Mouse (Mus musculus): ENCODE data around the gene Anp32b.

Anp32b gene

GRCm38 (mm10) chr4:46450519-46451131 lies at the start of gene Anp32b:
TSS of gene Anp32b (plus strand) at chr4:46450902.
- in situ Hi-C loops (cut with MboI) = no loop called here

- in situ Hi-C loops (cut with MboI) = loop anchor here (5.0 kb wide), 1 partner anchor 43 kb away; no protein-coding TSS in a partner anchor
Observed at GRCm38 (mm10) chr4:46404042-46404795, 46.5 kb upstream of the Anp32b start.

GRCm38 (mm10) chr4:46406966-46407703 lies 43.6 kb upstream of the Anp32b start:
- in situ Hi-C loops (cut with MboI) = no loop called here

- in situ Hi-C loops (cut with MboI) = no loop called here
Observed at GRCm38 (mm10) chr4:46410677-46411076, 40.0 kb upstream of the Anp32b start.

GRCm38 (mm10) chr4:46411489-46411888 lies 39.2 kb upstream of the Anp32b start:
- in situ Hi-C loops (cut with MboI) = no loop called here

GRCm38 (mm10) chr4:46412113-46412512 lies 38.6 kb upstream of the Anp32b start:
- in situ Hi-C loops (cut with MboI) = no loop called here

- in situ Hi-C loops (cut with MboI) = no loop called here
Observed at GRCm38 (mm10) chr4:46413406-46413805, 37.3 kb upstream of the Anp32b start, which contains the start of gene Hemgn. TSS of gene Hemgn (minus strand) at chr4:46413506.

- in situ Hi-C loops (cut with MboI) = no loop called here
Observed at GRCm38 (mm10) chr4:46417491-46417890, 33.2 kb upstream of the Anp32b start.

GRCm38 (mm10) chr4:46418851-46419250 lies 31.9 kb upstream of the Anp32b start:
- in situ Hi-C loops (cut with MboI) = no loop called here

GRCm38 (mm10) chr4:46422625-46423024 lies 28.1 kb upstream of the Anp32b start:
- in situ Hi-C loops (cut with MboI) = no loop called here

GRCm38 (mm10) chr4:46428903-46429499 lies 21.7 kb upstream of the Anp32b start:
- in situ Hi-C loops (cut with MboI) = no loop called here

GRCm38 (mm10) chr4:46432339-46433036 lies 18.2 kb upstream of the Anp32b start:
- in situ Hi-C loops (cut with MboI) = no loop called here

GRCm38 (mm10) chr4:46442501-46442900 lies 8.2 kb upstream of the Anp32b start:
- in situ Hi-C loops (cut with MboI) = no loop called here

GRCm38 (mm10) chr4:46445237-46445945 lies 5.3 kb upstream of the Anp32b start:
- in situ Hi-C loops (cut with MboI) = loop anchor here (5.0 kb wide), 1 partner anchor 43 kb away; no protein-coding TSS in a partner anchor

- in situ Hi-C loops (cut with MboI) = loop anchor here (5.0 kb wide), 1 partner anchor 45 kb away; no protein-coding TSS in a partner anchor
Observed at GRCm38 (mm10) chr4:46447461-46447860, 3.2 kb upstream of the Anp32b start.

GRCm38 (mm10) chr4:46448886-46449285 lies 1.8 kb upstream of the Anp32b start:
- in situ Hi-C loops (cut with MboI) = loop anchor here (5.0 kb wide), 1 partner anchor 47 kb away; no protein-coding TSS in a partner anchor

GRCm38 (mm10) chr4:46450020-46450518 lies 633 bp upstream of the Anp32b start:
- in situ Hi-C loops (cut with MboI) = no loop called here

- in situ Hi-C loops (cut with MboI) = no loop called here
Observed at GRCm38 (mm10) chr4:46451240-46451757, 597 bp downstream of the Anp32b start.

- in situ Hi-C loops (cut with MboI) = no loop called here
Observed at GRCm38 (mm10) chr4:46451758-46452480, 1.2 kb downstream of the Anp32b start.

- in situ Hi-C loops (cut with MboI) = no loop called here
Observed at GRCm38 (mm10) chr4:46452481-46452850, 1.8 kb downstream of the Anp32b start.

Data from mature B cell (primary cell).